Mouse (Mus musculus) CH12.LX (cell line): ENCODE data around the gene Blnk. TPM values are rescaled to one million over a fixed set of nuclear protein-coding genes. Genes with fewer than 3 reads are reported as not detected.

ENCODE experiments used
- DNase-seq: peaks from one replicate; pipeline ENCODE4 v3.0.0-alpha.2; 2013; ENCODE audit errors: extremely low read depth
- H3K27ac ChIP-seq: 2 replicates; pipeline ENCODE4 v1.5.1; 2012; ENCODE audit warnings: low read depth, mild to moderate bottlenecking, control low read depth, moderate library complexity; ENCODE audit not compliant: insufficient read depth
- H3K27me3 ChIP-seq: replicated peaks from 2 replicates; pipeline ENCODE3; 2012; ENCODE audit warnings: inconsistent platforms
- H3K36me3 ChIP-seq, 2 experiments: replicated peaks in 1 of 2; 2 replicates each; pipeline versions ENCODE3 to v1.6.1; 2012; ENCODE audit warnings: inconsistent platforms in 1 of 2, low read length in 1 of 2, mild to moderate bottlenecking in 1 of 2, mixed read lengths in 1 of 2, moderate library complexity in 1 of 2; ENCODE audit not compliant: control insufficient read depth in 1 of 2, insufficient read depth in 1 of 2
- H3K4me1 ChIP-seq, 2 experiments: 2 replicates each; pipeline ENCODE4 v1.6.1; 2012; ENCODE audit warnings: inconsistent platforms in 1 of 2, moderate library complexity in 1 of 2; ENCODE audit not compliant: insufficient read depth in 2 of 2, control insufficient read depth in 1 of 2
- H3K4me2 ChIP-seq: 2 replicates; pipeline ENCODE4 v1.6.1; 2012; ENCODE audit warnings: low read depth, mild to moderate bottlenecking, control low read depth; ENCODE audit not compliant: poor library complexity, insufficient read depth, severe bottlenecking
- H3K4me3 ChIP-seq, 3 experiments: fragments of 150-350 bp in 1 of 3; sonication (generic) in 1 of 3; replicated peaks in 1 of 3; 2 replicates each; pipeline versions ENCODE3 to v1.5.1; 2011 to 2012; ENCODE audit warnings: low read depth in 2 of 3, low read length in 2 of 3, mild to moderate bottlenecking in 2 of 3, moderate library complexity in 2 of 3, control low read depth in 1 of 3, improper control_type of control experiment in 1 of 3, inconsistent platforms in 1 of 3, mixed read lengths in 1 of 3; ENCODE audit not compliant: poor library complexity in 1 of 3
- H3K79me2 ChIP-seq: replicated peaks from 2 replicates; pipeline ENCODE4 v1.6.1; 2012; ENCODE audit warnings: mild to moderate bottlenecking, moderate library complexity; ENCODE audit not compliant: control insufficient read depth, poor library complexity, insufficient read depth, severe bottlenecking; ENCODE audit errors: extremely low read depth
- H3K9ac ChIP-seq: 2 replicates; pipeline ENCODE4 v1.6.1; 2012; ENCODE audit warnings: low read depth, mild to moderate bottlenecking, control low read depth, moderate library complexity; ENCODE audit not compliant: insufficient read depth
- H3K9me3 ChIP-seq: replicated peaks from 2 replicates; pipeline ENCODE3; 2012; ENCODE audit warnings: low read length, inconsistent platforms, mixed read lengths
- BHLHE40 ChIP-seq: IDR thresholded peaks from 2 replicates; pipeline ENCODE4 v1.6.1; 2011; ENCODE audit warnings: mild to moderate bottlenecking, low read depth, low read length, improper control_type of control experiment
- CHD1 ChIP-seq: IDR thresholded peaks from 2 replicates; pipeline ENCODE4 v1.6.1; 2012; ENCODE audit warnings: low read depth, low read length, improper control_type of control experiment, inconsistent platforms
- CHD2 ChIP-seq: IDR thresholded peaks from 2 replicates; pipeline ENCODE4 v1.6.1; 2011; ENCODE audit warnings: low read length, improper control_type of control experiment
- CTCF ChIP-seq, 2 experiments: IDR thresholded peaks in 1 of 2; conservative IDR thresholded peaks in 1 of 2; 2 replicates each; pipeline ENCODE4 v1.5.1; 2011 to 2012; ENCODE audit warnings: low read depth in 2 of 2, low read length in 2 of 2, improper control_type of control experiment in 1 of 2, inconsistent platforms in 1 of 2, mild to moderate bottlenecking in 1 of 2, moderate library complexity in 1 of 2
- E2F4 ChIP-seq: IDR thresholded peaks from 2 replicates; pipeline ENCODE4 v1.6.1; 2011; ENCODE audit warnings: low read depth, low read length, improper control_type of control experiment; ENCODE audit not compliant: insufficient replicate concordance
- ELF1 ChIP-seq: IDR thresholded peaks from 2 replicates; pipeline ENCODE4 v1.6.1; 2014; ENCODE audit warnings: low read depth, mild to moderate bottlenecking, inconsistent platforms, low read length, improper control_type of control experiment
- EP300 ChIP-seq: IDR thresholded peaks from 2 replicates; pipeline ENCODE4 v1.6.1; 2011; ENCODE audit warnings: low read length, improper control_type of control experiment
- ETS1 ChIP-seq: conservative IDR thresholded peaks from 2 replicates; pipeline ENCODE4 v1.6.1; 2012; ENCODE audit warnings: low read depth, mild to moderate bottlenecking, inconsistent platforms, low read length, improper control_type of control experiment, moderate library complexity
- GABPA ChIP-seq: IDR thresholded peaks from 2 replicates; pipeline ENCODE4 v1.6.1; 2012; ENCODE audit warnings: low read depth, low read length, improper control_type of control experiment, inconsistent platforms; ENCODE audit not compliant: insufficient replicate concordance
- HCFC1 ChIP-seq: IDR thresholded peaks from 2 replicates; pipeline ENCODE4 v1.6.1; 2012; ENCODE audit warnings: low read depth, mild to moderate bottlenecking, inconsistent platforms, low read length, improper control_type of control experiment
- IRF4 ChIP-seq: IDR thresholded peaks from 2 replicates; pipeline ENCODE4 v1.6.1; 2014; ENCODE audit warnings: low read depth, mild to moderate bottlenecking, inconsistent platforms, low read length, improper control_type of control experiment
- JUN ChIP-seq: IDR thresholded peaks from 2 replicates; pipeline ENCODE4 v1.6.1; 2011; ENCODE audit warnings: low read depth, mild to moderate bottlenecking, low read length, improper control_type of control experiment, moderate library complexity; ENCODE audit not compliant: insufficient read depth
- JUND ChIP-seq: conservative IDR thresholded peaks from 2 replicates; pipeline ENCODE4 v1.6.1; 2011; ENCODE audit warnings: low read depth, low read length, improper control_type of control experiment
- KAT2A ChIP-seq: IDR thresholded peaks from 2 replicates; pipeline ENCODE4 v1.6.1; 2012; ENCODE audit warnings: low read length, improper control_type of control experiment, inconsistent platforms; ENCODE audit not compliant: insufficient replicate concordance
- MAFK ChIP-seq: IDR thresholded peaks from 2 replicates; pipeline ENCODE4 v1.6.1; 2011; ENCODE audit warnings: low read length, improper control_type of control experiment; ENCODE audit not compliant: insufficient replicate concordance
- MAX ChIP-seq: IDR thresholded peaks from 2 replicates; pipeline ENCODE4 v1.6.1; 2011; ENCODE audit warnings: low read length, improper control_type of control experiment
- MAZ ChIP-seq: IDR thresholded peaks from 2 replicates; pipeline ENCODE4 v1.6.1; 2012; ENCODE audit warnings: low read depth, mild to moderate bottlenecking, inconsistent platforms, low read length, improper control_type of control experiment, moderate library complexity
- MEF2A ChIP-seq: IDR thresholded peaks from 2 replicates; pipeline ENCODE4 v1.6.1; 2014; ENCODE audit warnings: low read depth, mild to moderate bottlenecking, inconsistent platforms, low read length, improper control_type of control experiment, borderline replicate concordance
- MXI1 ChIP-seq: IDR thresholded peaks from 2 replicates; pipeline ENCODE4 v1.6.1; 2011; ENCODE audit warnings: mild to moderate bottlenecking, low read depth, low read length, improper control_type of control experiment
- MYC ChIP-seq: IDR thresholded peaks from 2 replicates; pipeline ENCODE4 v1.6.1; 2011; ENCODE audit warnings: low read depth, mild to moderate bottlenecking, improper control_type of control experiment, low read length
- NELFE ChIP-seq: IDR thresholded peaks from 2 replicates; pipeline ENCODE4 v1.6.1; 2011; ENCODE audit warnings: low read depth, low read length, improper control_type of control experiment
- NRF1 ChIP-seq: IDR thresholded peaks from 2 replicates; pipeline ENCODE4 v1.6.1; 2014; ENCODE audit warnings: low read depth, mild to moderate bottlenecking, inconsistent platforms, low read length, improper control_type of control experiment, moderate library complexity
- PAX5 ChIP-seq: IDR thresholded peaks from 2 replicates; pipeline ENCODE4 v1.6.1; 2012; ENCODE audit warnings: low read length, inconsistent platforms, mixed read lengths
- POLR2A ChIP-seq: IDR thresholded peaks from 2 replicates; pipeline ENCODE4 v1.6.1; 2011; ENCODE audit warnings: low read depth, mild to moderate bottlenecking, improper control_type of control experiment, low read length
- POLR2AphosphoS2 ChIP-seq: IDR thresholded peaks from 2 replicates; pipeline ENCODE4 v1.6.1; 2011; ENCODE audit warnings: low read depth, low read length, improper control_type of control experiment
- RAD21 ChIP-seq: IDR thresholded peaks from 2 replicates; pipeline ENCODE4 v1.6.1; 2011; ENCODE audit warnings: low read depth, mild to moderate bottlenecking, low read length, improper control_type of control experiment, moderate library complexity
- RCOR1 ChIP-seq: conservative IDR thresholded peaks from 2 replicates; pipeline ENCODE4 v1.6.1; 2012; ENCODE audit warnings: low read depth, mild to moderate bottlenecking, inconsistent platforms, low read length, improper control_type of control experiment
- SIN3A ChIP-seq: IDR thresholded peaks from 2 replicates; pipeline ENCODE4 v1.6.1; 2012; ENCODE audit warnings: low read length, improper control_type of control experiment, inconsistent platforms
- SMC3 ChIP-seq: IDR thresholded peaks from 2 replicates; pipeline ENCODE4 v1.6.1; 2011; ENCODE audit warnings: low read depth, low read length, improper control_type of control experiment
- TBP ChIP-seq: conservative IDR thresholded peaks from 2 replicates; pipeline ENCODE4 v1.6.1; 2011; ENCODE audit warnings: low read depth, low read length, improper control_type of control experiment
- TCF12 ChIP-seq: IDR thresholded peaks from 2 replicates; pipeline ENCODE4 v1.6.1; 2014; ENCODE audit warnings: low read depth, mild to moderate bottlenecking, inconsistent platforms, low read length, improper control_type of control experiment
- UBTF ChIP-seq: IDR thresholded peaks from 2 replicates; pipeline ENCODE4 v1.6.1; 2012; ENCODE audit warnings: low read depth, mild to moderate bottlenecking, inconsistent platforms, low read length, improper control_type of control experiment, moderate library complexity
- USF1 ChIP-seq: IDR thresholded peaks from 2 replicates; pipeline ENCODE4 v1.6.1; 2014; ENCODE audit warnings: low read depth, mild to moderate bottlenecking, inconsistent platforms, low read length, improper control_type of control experiment
- USF2 ChIP-seq: conservative IDR thresholded peaks from 2 replicates; pipeline ENCODE4 v1.6.1; 2011; ENCODE audit warnings: low read depth, low read length, improper control_type of control experiment
- ZC3H11A ChIP-seq: IDR thresholded peaks from 2 replicates; pipeline ENCODE4 v1.6.1; 2012; ENCODE audit warnings: low read depth, mild to moderate bottlenecking, inconsistent platforms, low read length, improper control_type of control experiment
- ZKSCAN1 ChIP-seq: IDR thresholded peaks from 2 replicates; pipeline ENCODE4 v1.6.1; 2012; ENCODE audit warnings: low read depth, inconsistent platforms, low read length, improper control_type of control experiment, borderline replicate concordance
- ZMIZ1 ChIP-seq: IDR thresholded peaks from 2 replicates; pipeline ENCODE4 v1.6.1; 2012; ENCODE audit warnings: low read depth, mild to moderate bottlenecking, inconsistent platforms, low read length, improper control_type of control experiment
- ZNF384 ChIP-seq: IDR thresholded peaks from 2 replicates; pipeline ENCODE4 v1.6.1; 2012; ENCODE audit warnings: low read depth, low read length, improper control_type of control experiment, inconsistent platforms
- dilution Hi-C: fragments of 300-500 bp; cut with MboI; formaldehyde crosslinking; loops from 2 replicates; pipeline ENCODE4 v1.14.3; 2020; ENCODE audit warnings: low sequenced_read_pairs; ENCODE audit not compliant: extremely low pct_unique_long_range_greater_than_20kb, extremely low pct_ligation_motif_present
- in situ Hi-C: fragments of 300-500 bp; cut with MboI; formaldehyde crosslinking; loops from 3 replicates; pipeline ENCODE4 v1.14.3; 2019; ENCODE audit warnings: low sequenced_read_pairs, low pct_ligation_motif_present, low pct_unique_long_range_greater_than_20kb, mixed read lengths
- polyA plus RNA-seq: library from polyadenylated mRNA; unstranded; fragments of >175 nt; gene quantifications from 2 replicates; pipeline ENCODE4 v1.2.1, GENCODE M21; 2012; ENCODE audit warnings: low read depth; ENCODE audit not compliant: insufficient read length
- total RNA-seq, 2 experiments: library from RNA; depleted of rRNA; stranded (reverse); fragments of 300-350 nt in 1 of 2; fragments of >200 nt in 1 of 2; gene quantifications; 2 replicates each; pipeline ENCODE4 v1.2.3; 2012 to 2014

Gene Blnk
- total and polyA plus RNA-seq, 3 experiments = 86.8 to 284 (median 101) TPM

- Histone ChIP-seq H3K79me2 (peaks cover 43% of the 10 kb centered on the region), H3K9me3 (no peaks in the 10 kb centered on the region), H3K27ac (peak overlapping the region; percentile 95), H3K4me2 (peak overlapping the region; percentile 67), H3K4me3 (no peak overlapping the region), H3K27me3 (no peaks in the 10 kb centered on the region), H3K36me3 (peaks cover 67 to 78% of the 10 kb centered on the region in 2 experiments), H3K4me1 (peaks cover 40 to 80% of the 10 kb centered on the region in 2 experiments), H3K9ac (0 out of 2 replicates have a peak overlapping the region, but pooled peaks have one; percentile 14)
- in situ Hi-C loops (loop anchor here (5.0 kb wide), 1 partner anchor 37 kb away; no protein-coding TSS in a partner anchor), dilution Hi-C loops (no loop called here)
- peak; percentile 84 for DNase-seq
- TF ChIP-seq MEF2A (peak; percentile 81), TBP (no peak), POLR2AphosphoS2 (no peak), GABPA (no peak), ELF1 (no peak; the same call in 1 of the 2 replicates), IRF4 (peak; percentile 8; the same call in 1 of the 2 replicates), ZMIZ1 (no peak), RAD21 (no peak), NELFE (peak; percentile 22; the same call in 1 of the 2 replicates), USF2 (no peak), JUND (no peak), PAX5 (no peak), CHD2 (peak; percentile 25; the same call in 1 of the 2 replicates), SIN3A (no peak), TCF12 (peak; percentile 49; the same call in 1 of the 2 replicates), MAZ (no peak), ZC3H11A (no peak), MXI1 (no peak), NRF1 (no peak), SMC3 (no peak; the same call in 1 of the 2 replicates), HCFC1 (no peak), ZKSCAN1 (no peak), BHLHE40 (no peak; the same call in 1 of the 2 replicates), USF1 (no peak), MAFK (no peak), MAX (no peak), CTCF (conservative IDR thresholded peaks at IDR 0.05 in 1 of 2, IDR thresholded peaks at IDR 0.05 in 1 of 2; ENCODE audit: low read depth in 2 of 2, low read length in 2 of 2) (no peak), ETS1 (peak; percentile 73), POLR2A (no peak; the same call in 1 of the 2 replicates), MYC (peak; percentile 34; the same call in 1 of the 2 replicates), RCOR1 (0 out of 2 replicates have a peak, but pooled peaks have one; percentile 30), E2F4 (no peak), CHD1 (peak; percentile 46; the same call in 1 of the 2 replicates), EP300 (peak; percentile 58), ZNF384 (no peak), JUN (no peak), UBTF (no peak), KAT2A (no peak)
These were observed 29.1 kb downstream of the Blnk start for GRCm38 (mm10) chr19:40964936-40965850.
